Mouse (Mus musculus): ENCODE results near the gene Snx30. TPM values are rescaled to one million over a fixed set of nuclear protein-coding genes. Genes with fewer than 3 reads are reported as not detected.

Snx30 gene
- polyA plus RNA-seq, 1 experiment from 2014 or later = 7.1 TPM

DNA sequence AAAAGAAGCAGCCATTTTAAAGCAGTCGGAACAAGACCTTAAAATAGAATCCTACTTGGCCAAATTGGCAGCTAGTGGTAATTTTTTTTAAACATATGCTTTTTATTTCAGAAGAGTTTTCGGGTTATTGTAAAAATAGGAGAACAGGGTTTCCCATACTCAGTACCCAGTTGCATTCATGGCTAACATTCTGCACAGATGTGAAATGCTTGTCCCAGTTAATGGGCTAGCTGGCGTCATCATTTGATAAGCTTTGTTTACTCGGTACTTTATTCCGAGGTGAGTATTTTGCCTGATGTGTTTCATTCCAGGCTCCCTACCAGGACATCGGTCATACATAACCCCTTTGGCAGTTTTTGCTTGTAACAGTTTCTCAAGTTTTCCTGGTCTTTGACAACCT, 64.8 kb downstream of the Snx30 start:
- Histone ChIP-seq H3K27ac (replicated peaks; ENCODE audit: low read depth, low read length) (no peak overlapping the region), H3K9me3 (replicated peaks; ENCODE audit: control insufficient read depth, low read length) (no peaks in the 10 kb centered on the region), H3K36me3 (replicated peaks; ENCODE audit: control insufficient read depth, insufficient read depth, low read depth, low read length) (no peaks in the 10 kb centered on the region), H3K4me2 (ENCODE audit: low read depth, low read length) (no peak overlapping the region), H3K27me3 (ENCODE audit: control insufficient read depth, insufficient read depth, low read length) (no peaks in the 10 kb centered on the region), H3K4me3 (ENCODE audit: low read depth, low read length) (no peak overlapping the region), H3K4me1 (ENCODE audit: control insufficient read depth, insufficient read depth, low read length) (no peaks in the 10 kb centered on the region), H3K9ac (replicated peaks; ENCODE audit: low read length) (no peak overlapping the region)
- no peak for DNase-seq (ENCODE audit: low spot score)
- no peak for ATAC-seq (replicated peaks; ENCODE audit: insufficient number of reproducible peaks, low FRiP score, low TSS enrichment, low read depth)
- 85% methylated on average over 6 of the region's 6 CpGs for WGBS

DNA sequence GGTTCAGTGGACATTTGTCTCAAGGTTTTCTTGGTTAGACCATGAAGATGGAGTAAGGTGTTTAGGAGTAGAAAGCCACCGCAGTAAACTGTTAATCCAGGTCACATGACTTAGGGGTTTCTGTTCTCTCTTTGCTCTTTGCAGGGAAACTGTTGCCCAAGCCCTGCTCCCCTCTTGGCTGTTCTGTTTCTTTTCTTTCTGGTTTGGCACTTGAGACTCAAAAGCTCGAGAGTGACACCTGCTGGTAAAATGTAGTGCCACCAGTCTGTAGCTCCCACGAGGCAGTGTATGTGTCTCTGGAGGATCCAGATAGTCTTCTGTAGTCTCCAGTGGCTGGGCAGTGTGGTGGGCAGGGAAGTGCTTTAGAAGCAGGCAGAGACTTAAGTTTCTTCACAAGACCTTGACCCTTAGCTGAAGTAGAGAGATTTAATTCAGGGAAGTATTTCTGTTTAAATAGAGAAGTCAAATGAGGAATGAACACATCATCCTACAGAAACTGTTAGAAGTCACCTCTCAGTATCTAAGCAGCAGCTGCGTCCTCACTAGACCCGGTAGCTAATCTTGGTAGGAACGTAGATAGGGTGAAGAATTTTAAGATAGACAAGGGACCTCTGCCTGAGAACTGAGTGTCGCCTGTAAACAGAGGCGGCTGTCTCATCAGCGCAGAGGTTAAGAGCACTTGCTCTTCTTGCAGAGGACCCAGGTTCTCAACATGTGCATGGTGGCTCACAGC, 65.4 kb downstream of the Snx30 start:
- H3K27me3 ChIP-seq (ENCODE audit: control insufficient read depth, insufficient read depth, low read length) = no peaks in the 10 kb centered on the region
- H3K4me1 ChIP-seq (ENCODE audit: control insufficient read depth, insufficient read depth, low read length) = no peaks in the 10 kb centered on the region
- H3K36me3 ChIP-seq (replicated peaks; ENCODE audit: control insufficient read depth, insufficient read depth, low read depth, low read length) = no peaks in the 10 kb centered on the region
- H3K9me3 ChIP-seq (replicated peaks; ENCODE audit: control insufficient read depth, low read length) = no peaks in the 10 kb centered on the region
- no peak; the same call in 1 of the 2 replicates for ATAC-seq (replicated peaks; ENCODE audit: insufficient number of reproducible peaks, low FRiP score, low TSS enrichment, low read depth)
- no peak overlapping the region for H3K4me2 ChIP-seq (ENCODE audit: low read depth, low read length)
- peak; percentile 89 for DNase-seq (ENCODE audit: low spot score)
- no peak overlapping the region for H3K4me3 ChIP-seq (ENCODE audit: low read depth, low read length)
- no peak overlapping the region for H3K27ac ChIP-seq (replicated peaks; ENCODE audit: low read depth, low read length)
- H3K9ac ChIP-seq (replicated peaks; ENCODE audit: low read length) = no peak overlapping the region
- WGBS = 59% methylated on average over 9 of the region's 9 CpGs

DNA sequence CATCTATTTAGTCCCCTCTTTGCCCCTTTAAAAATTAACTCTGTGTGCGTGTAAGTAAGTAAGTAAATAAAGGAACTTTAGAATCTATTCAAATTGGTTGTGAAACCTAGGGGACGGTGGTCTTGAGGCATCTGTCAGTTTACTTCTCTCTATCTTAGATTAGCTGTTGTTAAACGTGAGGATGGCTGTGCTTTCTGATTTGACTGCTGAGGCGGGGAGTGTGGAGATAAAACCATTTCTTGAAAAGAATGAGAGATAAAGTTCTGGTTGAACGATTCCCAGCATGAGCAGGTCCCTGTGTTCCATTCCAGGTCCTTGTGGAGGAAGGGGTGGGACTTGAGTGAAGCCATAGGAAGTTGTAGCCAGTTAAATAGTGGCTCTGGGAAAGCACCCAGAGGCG, 67.6 kb downstream of the Snx30 start:
- Histone ChIP-seq H3K4me2 (ENCODE audit: low read depth, low read length) (no peak overlapping the region), H3K27ac (replicated peaks; ENCODE audit: low read depth, low read length) (no peak overlapping the region), H3K36me3 (replicated peaks; ENCODE audit: control insufficient read depth, insufficient read depth, low read depth, low read length) (no peaks in the 10 kb centered on the region)

DNA sequence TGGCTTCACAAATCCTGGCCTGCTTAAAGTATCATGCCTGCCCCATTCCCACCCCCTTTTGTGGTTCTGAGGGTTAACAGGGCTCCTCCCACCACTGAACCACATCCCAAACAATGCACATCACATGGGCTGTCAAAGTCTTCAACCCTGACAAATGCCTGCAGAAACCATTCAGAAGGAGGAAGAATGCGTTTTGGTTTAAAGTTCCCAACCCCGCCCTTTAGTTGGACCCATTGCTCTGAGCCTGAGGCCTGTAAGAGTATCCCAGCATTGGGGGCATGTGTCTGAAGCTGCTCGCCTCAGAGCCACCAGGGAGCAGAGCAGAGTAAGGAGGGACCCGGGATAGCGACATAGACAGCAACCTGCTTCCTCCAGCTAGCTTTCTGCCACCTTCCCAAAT, 68.2 kb downstream of the Snx30 start:
- ATAC-seq (replicated peaks; ENCODE audit: insufficient number of reproducible peaks, low FRiP score, low TSS enrichment, low read depth) (no peak; the same call in 1 of the 2 replicates), DNase-seq (ENCODE audit: low spot score) (no peak)
- Histone ChIP-seq H3K4me3 (ENCODE audit: low read depth, low read length) (no peak overlapping the region), H3K9ac (replicated peaks; ENCODE audit: low read length) (no peak overlapping the region), H3K27ac (replicated peaks; ENCODE audit: low read depth, low read length) (no peak overlapping the region), H3K9me3 (replicated peaks; ENCODE audit: control insufficient read depth, low read length) (no peaks in the 10 kb centered on the region), H3K36me3 (replicated peaks; ENCODE audit: control insufficient read depth, insufficient read depth, low read depth, low read length) (no peaks in the 10 kb centered on the region), H3K4me1 (ENCODE audit: control insufficient read depth, insufficient read depth, low read length) (no peaks in the 10 kb centered on the region), H3K4me2 (ENCODE audit: low read depth, low read length) (no peak overlapping the region), H3K27me3 (ENCODE audit: control insufficient read depth, insufficient read depth, low read length) (no peaks in the 10 kb centered on the region)
- 61% methylated on average over 5 of the region's 5 CpGs for WGBS

More for the DNA sequence above, 67.6 kb downstream of the Snx30 start:
- Histone ChIP-seq H3K9me3 (replicated peaks; ENCODE audit: control insufficient read depth, low read length) (no peaks in the 10 kb centered on the region), H3K4me1 (ENCODE audit: control insufficient read depth, insufficient read depth, low read length) (no peaks in the 10 kb centered on the region), H3K4me3 (ENCODE audit: low read depth, low read length) (no peak overlapping the region), H3K27me3 (ENCODE audit: control insufficient read depth, insufficient read depth, low read length) (no peaks in the 10 kb centered on the region), H3K9ac (replicated peaks; ENCODE audit: low read length) (no peak overlapping the region)
- WGBS = 69% methylated on average over 6 of the region's 6 CpGs
- DNase-seq (ENCODE audit: low spot score) (no peak), ATAC-seq (replicated peaks; ENCODE audit: insufficient number of reproducible peaks, low FRiP score, low TSS enrichment, low read depth) (no peak)

DNA sequence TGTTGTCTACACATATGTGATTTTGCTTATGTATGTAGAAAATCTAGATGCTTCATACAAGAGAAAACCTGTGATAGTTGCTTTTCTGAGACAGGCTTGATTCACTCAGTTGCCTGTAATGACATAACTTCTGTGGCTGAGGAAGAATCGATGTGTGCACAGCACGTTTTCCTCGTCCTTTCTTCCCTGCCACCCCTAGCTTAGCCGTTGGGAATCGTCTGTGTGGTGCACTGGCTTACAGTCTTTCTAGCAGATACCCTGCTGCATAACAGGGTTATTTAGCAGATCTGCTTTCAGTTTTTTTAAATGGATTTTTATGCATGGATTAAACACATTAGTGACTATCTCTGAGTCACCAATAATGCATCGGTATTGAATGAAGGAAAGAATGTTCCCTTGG, 70.9 kb downstream of the Snx30 start:
- no peaks in the 10 kb centered on the region for H3K36me3 ChIP-seq (replicated peaks; ENCODE audit: control insufficient read depth, insufficient read depth, low read depth, low read length)
- no peaks in the 10 kb centered on the region for H3K4me1 ChIP-seq (ENCODE audit: control insufficient read depth, insufficient read depth, low read length)
- H3K9ac ChIP-seq (replicated peaks; ENCODE audit: low read length) = no peak overlapping the region
- no peak for DNase-seq (ENCODE audit: low spot score)
- H3K27me3 ChIP-seq (ENCODE audit: control insufficient read depth, insufficient read depth, low read length) = no peaks in the 10 kb centered on the region
- H3K9me3 ChIP-seq (replicated peaks; ENCODE audit: control insufficient read depth, low read length) = no peaks in the 10 kb centered on the region
- no peak for ATAC-seq (replicated peaks; ENCODE audit: insufficient number of reproducible peaks, low FRiP score, low TSS enrichment, low read depth)
- WGBS = 92% methylated on average over 6 of the region's 6 CpGs
- no peak overlapping the region for H3K4me2 ChIP-seq (ENCODE audit: low read depth, low read length)
- no peak overlapping the region for H3K4me3 ChIP-seq (ENCODE audit: low read depth, low read length)
- no peak overlapping the region for H3K27ac ChIP-seq (replicated peaks; ENCODE audit: low read depth, low read length)

DNA sequence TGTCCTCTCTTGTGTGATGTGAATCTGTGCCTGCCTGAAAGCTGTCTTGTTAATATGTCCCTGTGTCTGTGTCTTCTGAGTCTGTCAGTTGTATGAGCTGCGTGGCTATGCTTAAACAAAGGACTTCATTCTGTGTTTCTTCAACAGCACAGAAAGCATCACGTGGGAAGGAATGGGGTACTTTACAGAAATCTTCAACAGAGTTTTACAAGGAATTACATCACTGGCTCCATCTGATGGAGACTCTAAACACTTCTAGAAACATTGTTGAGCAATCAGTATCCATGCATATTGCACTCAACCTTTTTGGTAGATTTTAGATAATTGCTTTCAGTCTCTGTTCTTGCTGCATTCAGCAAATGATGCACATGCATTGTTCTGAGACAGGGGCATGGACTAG, 71.4 kb downstream of the Snx30 start:
- DNase-seq (ENCODE audit: low spot score) = no peak
- Histone ChIP-seq H3K36me3 (replicated peaks; ENCODE audit: control insufficient read depth, insufficient read depth, low read depth, low read length) (no peaks in the 10 kb centered on the region), H3K4me3 (ENCODE audit: low read depth, low read length) (no peak overlapping the region), H3K4me1 (ENCODE audit: control insufficient read depth, insufficient read depth, low read length) (no peaks in the 10 kb centered on the region), H3K27ac (replicated peaks; ENCODE audit: low read depth, low read length) (no peak overlapping the region), H3K4me2 (ENCODE audit: low read depth, low read length) (no peak overlapping the region), H3K9ac (replicated peaks; ENCODE audit: low read length) (no peak overlapping the region), H3K27me3 (ENCODE audit: control insufficient read depth, insufficient read depth, low read length) (no peaks in the 10 kb centered on the region), H3K9me3 (replicated peaks; ENCODE audit: control insufficient read depth, low read length) (no peaks in the 10 kb centered on the region)
- ATAC-seq (replicated peaks; ENCODE audit: insufficient number of reproducible peaks, low FRiP score, low TSS enrichment, low read depth) = no peak
- 75% methylated on average over 2 of the region's 2 CpGs for WGBS

DNA sequence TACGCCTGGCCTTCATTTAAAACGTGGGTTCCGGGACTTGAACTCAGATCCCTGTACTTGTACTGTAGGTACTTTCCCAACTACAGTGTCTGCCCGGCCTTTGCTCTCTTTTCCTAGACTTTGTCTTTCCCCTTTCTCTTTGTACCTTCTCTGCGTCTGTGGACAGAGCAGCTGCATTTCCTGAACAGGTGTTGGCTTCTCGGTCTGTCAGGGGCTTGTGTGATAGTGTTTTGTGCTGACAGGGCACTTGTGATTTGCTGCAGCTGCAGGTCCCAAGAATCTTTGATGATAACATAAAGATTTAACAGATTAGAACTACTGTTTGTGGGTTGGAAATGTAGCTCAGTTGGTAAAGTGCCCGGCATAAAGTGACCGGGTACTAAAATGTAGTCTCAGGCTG, 73.0 kb downstream of the Snx30 start:
- ATAC-seq (replicated peaks; ENCODE audit: insufficient number of reproducible peaks, low FRiP score, low TSS enrichment, low read depth) (no peak), DNase-seq (ENCODE audit: low spot score) (no peak)
- Histone ChIP-seq H3K36me3 (replicated peaks; ENCODE audit: control insufficient read depth, insufficient read depth, low read depth, low read length) (no peaks in the 10 kb centered on the region), H3K27ac (replicated peaks; ENCODE audit: low read depth, low read length) (no peak overlapping the region), H3K9ac (replicated peaks; ENCODE audit: low read length) (no peak overlapping the region), H3K4me2 (ENCODE audit: low read depth, low read length) (no peak overlapping the region), H3K9me3 (replicated peaks; ENCODE audit: control insufficient read depth, low read length) (no peaks in the 10 kb centered on the region), H3K4me1 (ENCODE audit: control insufficient read depth, insufficient read depth, low read length) (no peaks in the 10 kb centered on the region), H3K4me3 (ENCODE audit: low read depth, low read length) (no peak overlapping the region), H3K27me3 (ENCODE audit: control insufficient read depth, insufficient read depth, low read length) (no peaks in the 10 kb centered on the region)
- WGBS = 89% methylated on average over 8 of the region's 8 CpGs

DNA sequence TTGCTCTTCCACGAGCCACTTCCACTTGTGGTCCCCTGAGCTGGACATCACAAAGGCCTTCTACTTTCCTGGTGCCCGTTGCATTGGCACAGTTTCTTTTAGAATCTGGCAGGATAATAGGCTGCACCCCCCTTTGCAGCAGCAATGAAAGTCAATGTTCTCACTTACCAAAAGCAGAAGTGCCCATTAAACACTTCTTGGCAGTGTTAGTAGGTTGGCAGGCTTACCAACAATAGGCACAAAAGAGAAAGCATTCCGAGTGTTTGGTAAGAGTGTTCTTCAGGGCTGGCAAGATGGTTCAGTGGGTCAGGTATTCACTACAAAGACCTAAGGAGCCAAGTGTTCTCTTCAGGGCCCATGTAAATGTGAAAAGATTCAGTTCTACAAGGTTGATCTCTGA, 73.8 kb downstream of the Snx30 start:
- 86% methylated on average over 3 of the region's 3 CpGs for WGBS
- Histone ChIP-seq H3K4me1 (ENCODE audit: control insufficient read depth, insufficient read depth, low read length) (no peaks in the 10 kb centered on the region), H3K9me3 (replicated peaks; ENCODE audit: control insufficient read depth, low read length) (no peaks in the 10 kb centered on the region), H3K27ac (replicated peaks; ENCODE audit: low read depth, low read length) (no peak overlapping the region), H3K9ac (replicated peaks; ENCODE audit: low read length) (no peak overlapping the region), H3K4me3 (ENCODE audit: low read depth, low read length) (no peak overlapping the region), H3K36me3 (replicated peaks; ENCODE audit: control insufficient read depth, insufficient read depth, low read depth, low read length) (no peaks in the 10 kb centered on the region), H3K4me2 (ENCODE audit: low read depth, low read length) (no peak overlapping the region), H3K27me3 (ENCODE audit: control insufficient read depth, insufficient read depth, low read length) (no peaks in the 10 kb centered on the region)
- DNase-seq (ENCODE audit: low spot score) = no peak
- ATAC-seq (replicated peaks; ENCODE audit: insufficient number of reproducible peaks, low FRiP score, low TSS enrichment, low read depth) = no peak

Data from embryonic facial prominence, embryonic 11.5 days (tissue).